Mouse (Mus musculus): ENCODE measurements around the gene Mgam.

DNA sequence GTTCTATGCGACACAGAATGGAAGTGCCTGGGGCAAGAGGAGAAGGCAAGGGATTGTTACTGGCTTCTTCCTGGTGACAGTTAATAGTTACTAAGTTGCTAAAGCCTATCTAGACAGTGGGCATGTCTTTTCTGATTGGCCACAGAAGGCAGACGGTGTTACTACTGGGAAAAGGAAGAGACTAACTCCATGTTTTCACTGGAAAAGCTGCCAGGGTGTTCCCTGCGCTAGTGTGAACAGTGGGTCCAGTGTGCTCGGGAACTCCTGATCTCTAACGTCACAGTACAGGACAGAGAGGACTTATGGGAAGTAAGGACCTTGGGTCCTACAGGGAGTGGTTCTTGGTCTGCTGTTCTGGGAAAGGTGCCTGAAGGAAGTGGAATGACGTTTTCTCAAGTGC is 6.9 kb downstream of the Mgam start:
- TF ChIP-seq CTCF (IDR thresholded peaks at IDR 0.05; ENCODE audit: borderline replicate concordance, extremely low read depth, insufficient read depth, insufficient read length) (no peak), POLR2A (IDR thresholded peaks at IDR 0.05; ENCODE audit: borderline replicate concordance, extremely low read depth, insufficient read depth, insufficient read length, poor library complexity, severe bottlenecking) (no peak)
